Mouse (Mus musculus) midbrain, postnatal 0 days (tissue): ENCODE data around the gene Gsk3a. TPM values are rescaled to one million over a fixed set of nuclear protein-coding genes. Genes with fewer than 3 reads are reported as not detected.
A peak's percentile ranks its signal among the peaks of the same experiment; 100 is the strongest.

Source experiments
- ATAC-seq: fragments of 200-750 bp; cut with Nextera tagmentation; 2 replicates; pipeline ENCODE4 v1.8.0; 2017; ENCODE audit warnings: moderate number of reproducible peaks, mild to moderate bottlenecking, moderate TSS enrichment, moderate library complexity; ENCODE audit not compliant: low FRiP score
- DNase-seq: peaks from one replicate; pipeline ENCODE4 v3.0.0-alpha.2; 2015; ENCODE audit warnings: low spot score
- H3K27ac ChIP-seq: fragments of 300-500 bp; sonication (generic); 2 replicates; pipeline ENCODE4 v1.5.1; 2014; ENCODE audit warnings: low read depth, mild to moderate bottlenecking, low read length, mixed read lengths
- H3K27me3 ChIP-seq: fragments of 300-500 bp; sonication (generic); 2 replicates; pipeline ENCODE4 v1.6.1; 2014; ENCODE audit warnings: low read length, control low read depth, mixed read lengths; ENCODE audit not compliant: insufficient read depth
- H3K36me3 ChIP-seq: fragments of 300-500 bp; sonication (generic); 2 replicates; pipeline ENCODE4 v1.6.1; 2014; ENCODE audit warnings: low read length, control low read depth, mixed read lengths; ENCODE audit not compliant: insufficient read depth
- H3K4me1 ChIP-seq: fragments of 300-500 bp; sonication (generic); 2 replicates; pipeline ENCODE4 v1.6.1; 2014; ENCODE audit warnings: mild to moderate bottlenecking, control low read depth, antibody characterized with exemption, low read length, mixed read lengths; ENCODE audit not compliant: insufficient read depth
- H3K4me2 ChIP-seq: fragments of 300-500 bp; sonication (generic); 2 replicates; pipeline ENCODE4 v1.6.1; 2014; ENCODE audit warnings: low read depth, mild to moderate bottlenecking, low read length, mixed read lengths; ENCODE audit not compliant: poor library complexity, severe bottlenecking
- H3K4me3 ChIP-seq: fragments of 300-500 bp; sonication (generic); 2 replicates; pipeline ENCODE4 v1.5.1; 2014; ENCODE audit warnings: low read depth, mild to moderate bottlenecking, low read length, moderate library complexity
- H3K9ac ChIP-seq: fragments of 300-500 bp; sonication (generic); replicated peaks from 2 replicates; pipeline ENCODE4 v1.6.1; 2014; ENCODE audit warnings: mild to moderate bottlenecking, low read length, moderate library complexity, mixed read lengths; ENCODE audit not compliant: poor library complexity, severe bottlenecking
- H3K9me3 ChIP-seq: fragments of 300-500 bp; sonication (generic); 2 replicates; pipeline ENCODE4 v1.6.1; 2016; ENCODE audit warnings: low read length, control low read depth
- CTCF ChIP-seq: IDR thresholded peaks from 2 replicates; pipeline ENCODE4 v1.5.1; 2016; ENCODE audit warnings: antibody characterized with exemption, mild to moderate bottlenecking
- WGBS: fragments of 180-500 bp; shearing (Covaris S2); extraction: QIAGEN DNeasy Blood & Tissue Kit; methylation state at CpG from one replicate; pipeline ENCODE4 v1.1.7; 2014; 5-methylcytosine and 5-hydroxymethylcytosine counted together
- polyA plus RNA-seq: library from polyadenylated mRNA; unstranded; fragments of >200 nt; fragmentation: Nextera tagmentation; extraction: Ambion mirVana; gene quantifications from 2 replicates; pipeline ENCODE4 v1.2.1, GENCODE M21; 2015
- total RNA-seq: library from RNA; depleted of rRNA; stranded (reverse); fragments of >200 nt; gene quantifications from 2 replicates; pipeline ENCODE4 v1.2.3, GENCODE M21; 2014

Gene Gsk3a
- total and polyA plus RNA-seq, 2 experiments from 2014 or later = 20.6 to 169 TPM

DNA sequence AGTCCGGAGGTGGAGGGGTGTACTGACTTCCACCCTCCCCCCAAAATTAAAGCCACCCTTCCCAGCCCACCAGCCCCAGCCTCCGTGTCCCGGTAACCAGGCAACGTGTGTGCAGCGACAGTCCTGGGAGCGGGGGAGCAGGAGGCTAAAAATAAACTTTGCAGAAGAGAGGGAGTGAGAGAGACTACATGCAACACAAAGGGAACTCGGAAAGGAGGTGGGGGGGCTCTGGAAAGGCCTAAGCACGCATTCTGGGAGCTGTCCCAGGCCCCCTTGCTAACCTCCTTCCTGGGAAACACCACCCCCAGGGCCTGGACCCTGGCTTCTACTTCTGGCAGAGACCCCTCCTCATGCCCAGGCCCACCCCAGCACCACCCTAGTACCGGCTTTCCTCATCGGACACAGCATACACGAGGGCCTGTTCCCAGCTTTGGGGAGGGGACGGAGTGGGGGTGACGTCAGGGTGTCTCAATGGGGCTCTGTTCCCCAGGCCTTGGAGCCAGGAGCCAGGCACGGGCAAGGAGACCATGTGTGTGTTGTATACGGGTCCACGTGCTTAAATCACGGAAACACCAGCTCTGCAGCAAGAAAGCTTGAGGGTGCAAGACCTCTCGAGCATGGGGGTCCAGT, 10.5 kb upstream of the Gsk3a start:
- WGBS = 4% methylated on average over 18 of the region's 18 CpGs
- Histone ChIP-seq H3K4me3 (peak overlapping the region; percentile 83), H3K27me3 (no peaks in the 10 kb centered on the region), H3K36me3 (no peaks in the 10 kb centered on the region), H3K9me3 (no peaks in the 10 kb centered on the region), H3K4me2 (peak overlapping the region; percentile 99), H3K4me1 (peaks cover 28% of the 10 kb centered on the region; the same call in 1 of the 2 replicates), H3K27ac (peak overlapping the region; percentile 79), H3K9ac (peak overlapping the region; percentile 42; the same call in 1 of the 2 replicates)
- peak; percentile 41 for ATAC-seq
- no peak for TF ChIP-seq CTCF
- peak; percentile 71 for DNase-seq

GRCm38 (mm10) chr7:25247498-25247897, 9.8 kb upstream of the Gsk3a start:
- no peak for ATAC-seq
- Histone ChIP-seq H3K9ac (peak overlapping the region; percentile 42; the same call in 1 of the 2 replicates), H3K9me3 (no peaks in the 10 kb centered on the region), H3K27ac (peak overlapping the region; percentile 79), H3K36me3 (no peaks in the 10 kb centered on the region), H3K4me2 (peak overlapping the region; percentile 99), H3K4me1 (peaks cover 28% of the 10 kb centered on the region; the same call in 1 of the 2 replicates), H3K27me3 (no peaks in the 10 kb centered on the region), H3K4me3 (peak overlapping the region; percentile 83)
- TF ChIP-seq CTCF = no peak
- WGBS = 17% methylated on average over 3 of the region's 3 CpGs
- no peak for DNase-seq

DNA sequence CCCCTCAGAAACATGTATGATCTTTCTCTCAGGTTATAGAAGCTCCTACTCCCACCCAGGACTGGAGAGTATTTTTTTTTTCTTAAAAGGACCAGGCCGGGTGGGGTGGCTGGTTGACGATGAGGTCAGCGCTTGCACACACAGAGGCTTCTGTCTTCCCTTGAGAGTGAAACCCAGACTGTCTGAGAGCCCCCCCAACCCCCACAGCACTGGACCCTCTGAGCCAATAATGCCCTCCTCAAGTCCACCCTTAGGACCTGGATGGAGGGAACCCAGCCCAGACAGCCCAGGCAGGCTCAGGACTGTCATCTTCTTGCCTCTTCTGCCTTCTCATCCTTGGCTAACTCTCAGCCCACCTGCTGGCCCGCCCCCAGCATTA, 9.1 kb upstream of the Gsk3a start:
- ATAC-seq = no peak
- DNase-seq = peak; percentile 55
- Histone ChIP-seq H3K4me2 (peak overlapping the region; percentile 99), H3K9ac (0 out of 2 replicates have a peak overlapping the region, but pooled peaks have one; percentile 42), H3K27ac (peak overlapping the region; percentile 79), H3K4me3 (no peak overlapping the region), H3K27me3 (no peaks in the 10 kb centered on the region), H3K4me1 (peaks cover 27% of the 10 kb centered on the region; the same call in 1 of the 2 replicates), H3K9me3 (no peaks in the 10 kb centered on the region), H3K36me3 (no peaks in the 10 kb centered on the region)
- 45% methylated on average over 4 of the region's 4 CpGs for WGBS
- TF ChIP-seq CTCF = no peak

- H3K36me3 ChIP-seq = no peaks in the 10 kb centered on the region
- no peak for TF ChIP-seq CTCF
- ATAC-seq = no peak
- WGBS = 55% methylated on average over 20 of the region's 20 CpGs
- no peaks in the 10 kb centered on the region for H3K9me3 ChIP-seq
- H3K4me3 ChIP-seq = no peak overlapping the region
- peak; percentile 32 for DNase-seq
- H3K9ac ChIP-seq = no peak overlapping the region
- peaks cover 21% of the 10 kb centered on the region; the same call in 1 of the 2 replicates for H3K4me1 ChIP-seq
- H3K27ac ChIP-seq = peak overlapping the region; percentile 79
- H3K27me3 ChIP-seq = no peaks in the 10 kb centered on the region
- H3K4me2 ChIP-seq = peak overlapping the region; percentile 18
Measured at GRCm38 (mm10) chr7:25246079-25246758, 8.6 kb upstream of the Gsk3a start.

DNA sequence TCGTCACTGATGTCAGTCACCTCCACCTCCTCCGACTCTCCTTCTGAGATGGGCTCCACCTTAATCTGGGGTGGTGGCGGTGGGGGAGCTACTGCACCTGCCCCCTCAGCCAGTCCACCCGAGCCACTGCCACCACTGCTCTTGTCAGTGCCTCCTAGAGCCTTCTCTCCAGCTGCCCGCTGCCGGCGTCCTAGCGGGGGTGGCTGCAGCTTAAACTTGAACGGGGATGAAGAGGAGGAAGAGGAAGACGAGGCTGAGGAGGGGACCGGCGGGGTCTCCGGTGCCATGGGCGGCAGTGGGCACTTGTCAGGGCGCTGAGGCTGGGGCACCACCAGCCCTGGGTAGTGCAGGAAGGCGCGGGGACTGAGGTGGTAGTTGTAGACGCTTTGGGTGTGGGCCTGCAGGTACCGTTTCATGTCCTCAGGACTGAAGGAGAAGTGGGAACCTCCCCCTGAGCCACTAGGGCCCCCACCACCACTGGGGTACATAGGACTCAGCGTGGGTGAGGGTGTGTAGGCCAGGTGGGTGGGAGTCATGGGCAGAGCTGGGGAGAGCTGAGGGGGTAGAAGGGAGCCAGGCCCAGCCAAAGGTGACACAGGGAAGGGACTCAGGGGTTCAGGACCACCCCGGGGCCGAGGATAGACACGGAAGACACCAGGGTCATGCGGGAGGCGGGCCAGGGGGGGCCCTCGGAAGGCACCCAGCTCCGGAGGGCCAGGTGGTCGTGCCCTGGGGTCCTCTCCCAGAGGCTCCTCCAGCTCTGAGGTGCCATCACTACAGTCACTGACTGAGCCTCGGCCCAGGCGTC, 7.1 kb upstream of the Gsk3a start:
- no peak overlapping the region for H3K9ac ChIP-seq
- H3K36me3 ChIP-seq = no peaks in the 10 kb centered on the region
- no peak for DNase-seq
- no peak for ATAC-seq
- WGBS = 88% methylated on average over 28 of the region's 30 CpGs
- no peak overlapping the region for H3K4me3 ChIP-seq
- H3K27me3 ChIP-seq = no peaks in the 10 kb centered on the region
- H3K27ac ChIP-seq = no peak overlapping the region
- no peak overlapping the region for H3K4me2 ChIP-seq
- no peaks in the 10 kb centered on the region for H3K9me3 ChIP-seq
- TF ChIP-seq CTCF = no peak
- peaks cover 19% of the 10 kb centered on the region; the same call in 1 of the 2 replicates for H3K4me1 ChIP-seq
